Mouse (Mus musculus) hindbrain, embryonic 11.5 days (tissue): ENCODE results near the gene Rbm19. TPM values are rescaled to one million over a fixed set of nuclear protein-coding genes. Genes with fewer than 3 reads are reported as not detected.

Experiments used
- ATAC-seq: fragments of 200-750 bp; cut with Nextera tagmentation; 2 replicates; pipeline ENCODE4 v1.8.0; 2017; ENCODE audit warnings: mild to moderate bottlenecking, moderate TSS enrichment, moderate library complexity; ENCODE audit not compliant: low FRiP score
- DNase-seq: peaks from one replicate; pipeline ENCODE4 v3.0.0-alpha.2; 2015; ENCODE audit warnings: low spot score
- H3K27ac ChIP-seq: fragments of 300-500 bp; sonication (generic); 2 replicates; pipeline ENCODE4 v1.5.1; 2014; ENCODE audit warnings: mild to moderate bottlenecking, low read depth, low read length
- H3K27me3 ChIP-seq: fragments of 300-500 bp; sonication (generic); 2 replicates; pipeline ENCODE4 v1.6.1; 2014; ENCODE audit warnings: mild to moderate bottlenecking, low read length, moderate library complexity, mixed read lengths; ENCODE audit not compliant: control insufficient read depth, insufficient read depth
- H3K36me3 ChIP-seq: fragments of 300-500 bp; sonication (generic); 2 replicates; pipeline ENCODE4 v1.6.1; 2014; ENCODE audit warnings: mild to moderate bottlenecking, low read length, moderate library complexity, mixed read lengths; ENCODE audit not compliant: control insufficient read depth, insufficient read depth
- H3K4me1 ChIP-seq: fragments of 300-500 bp; sonication (generic); replicated peaks from 2 replicates; pipeline ENCODE4 v1.6.1; 2014; ENCODE audit warnings: low read length, mixed read lengths; ENCODE audit not compliant: control insufficient read depth, insufficient read depth
- H3K4me2 ChIP-seq: fragments of 300-500 bp; sonication (generic); replicated peaks from 2 replicates; pipeline ENCODE4 v1.6.1; 2014; ENCODE audit warnings: mild to moderate bottlenecking, low read depth, low read length
- H3K4me3 ChIP-seq: fragments of 300-500 bp; sonication (generic); 2 replicates; pipeline ENCODE4 v1.5.1; 2014; ENCODE audit warnings: low read depth, low read length
- H3K9ac ChIP-seq: fragments of 300-500 bp; sonication (generic); 2 replicates; pipeline ENCODE4 v1.6.1; 2014; ENCODE audit warnings: low read depth, low read length
- H3K9me3 ChIP-seq: fragments of 300-500 bp; sonication (generic); 2 replicates; pipeline ENCODE4 v1.6.1; 2016; ENCODE audit warnings: low read length; ENCODE audit not compliant: control insufficient read depth
- WGBS: fragments of 180-500 bp; shearing (Covaris S2); extraction: QIAGEN DNeasy Blood & Tissue Kit; methylation state at CpG from one replicate; pipeline ENCODE4 v1.1.7; 2014; 5-methylcytosine and 5-hydroxymethylcytosine counted together
- polyA plus RNA-seq: library from polyadenylated mRNA; unstranded; fragments of >200 nt; fragmentation: Nextera tagmentation; extraction: Ambion mirVana; gene quantifications from 2 replicates; pipeline ENCODE4 v1.2.1, GENCODE M21; 2014

Gene Rbm19
- polyA plus RNA-seq, 1 experiment from 2014 or later = 28.7 TPM

DNA sequence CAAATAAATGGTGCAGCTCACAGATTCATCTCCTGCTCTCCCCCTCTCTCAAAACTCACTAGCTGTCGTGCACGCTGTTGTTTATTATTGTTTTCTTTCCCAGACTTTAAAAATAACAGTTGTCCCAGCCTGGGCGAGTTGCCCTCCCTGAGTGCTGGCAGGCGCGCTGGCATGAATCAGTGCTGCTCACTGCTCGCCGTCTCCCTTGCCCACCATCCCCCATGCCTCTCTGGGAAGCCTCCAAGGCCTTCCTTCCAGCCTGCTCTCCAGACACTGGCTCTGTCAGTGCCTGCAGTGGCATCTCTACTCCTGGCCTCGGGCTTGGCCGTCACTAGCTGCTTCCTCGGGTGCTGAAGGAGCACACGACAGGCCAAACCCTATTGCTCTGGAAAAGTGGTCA is 48.2 kb downstream of the Rbm19 start:
- ATAC-seq (no peak), DNase-seq (no peak)
- no peak overlapping the region for H3K27ac ChIP-seq
- H3K9me3 ChIP-seq = no peaks in the 10 kb centered on the region
- no peaks in the 10 kb centered on the region for H3K36me3 ChIP-seq
- no peak overlapping the region for H3K4me3 ChIP-seq
- H3K4me1 ChIP-seq = no peaks in the 10 kb centered on the region
- 75% methylated on average over 11 of the region's 11 CpGs for WGBS
- H3K4me2 ChIP-seq = no peak overlapping the region
- no peaks in the 10 kb centered on the region for H3K27me3 ChIP-seq
- no peak overlapping the region for H3K9ac ChIP-seq

GRCm38 (mm10) chr5:120165061-120165942 is 49.0 kb downstream of the Rbm19 start:
- Histone ChIP-seq H3K4me2 (no peak overlapping the region), H3K36me3 (no peaks in the 10 kb centered on the region), H3K9ac (no peak overlapping the region), H3K27ac (no peak overlapping the region), H3K27me3 (no peaks in the 10 kb centered on the region), H3K4me3 (no peak overlapping the region), H3K9me3 (no peaks in the 10 kb centered on the region), H3K4me1 (no peaks in the 10 kb centered on the region)
- DNase-seq (no peak), ATAC-seq (no peak)
- WGBS = 59% methylated on average over 9 of the region's 9 CpGs

DNA sequence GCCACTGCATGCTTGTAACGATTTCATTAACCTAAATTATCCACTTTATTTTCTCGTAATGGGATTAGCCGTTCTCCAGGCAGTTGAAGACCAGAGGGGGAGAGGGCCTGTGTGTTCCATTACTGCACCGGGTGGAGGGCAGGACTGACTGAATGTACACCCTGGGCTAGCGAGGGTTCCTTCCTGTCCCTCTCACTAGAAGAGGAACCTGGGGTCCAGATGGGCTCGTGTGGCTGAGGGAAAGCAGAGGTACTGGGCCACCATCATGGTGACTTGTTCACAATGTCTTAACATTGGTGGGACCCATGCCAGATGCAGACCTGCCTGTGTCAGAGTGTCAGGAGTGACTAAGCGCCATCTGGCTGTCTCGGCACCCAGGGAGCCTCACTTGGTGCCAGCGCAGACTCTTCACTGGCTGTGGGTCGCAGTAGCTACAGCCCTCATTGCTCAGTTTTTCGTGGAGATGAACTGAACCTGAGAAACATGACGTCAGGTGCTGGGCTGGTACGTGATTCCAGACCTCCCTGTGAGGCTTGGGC is 51.6 kb downstream of the Rbm19 start:
- DNase-seq = no peak
- H3K4me1 ChIP-seq = no peaks in the 10 kb centered on the region; the same call in none of the 2 replicates
- H3K27me3 ChIP-seq = no peaks in the 10 kb centered on the region
- H3K36me3 ChIP-seq = no peaks in the 10 kb centered on the region
- no peak overlapping the region for H3K4me2 ChIP-seq
- no peak overlapping the region for H3K4me3 ChIP-seq
- no peaks in the 10 kb centered on the region for H3K9me3 ChIP-seq
- H3K9ac ChIP-seq = no peak overlapping the region
- ATAC-seq = no peak
- 84% methylated on average over 13 of the region's 13 CpGs for WGBS
- H3K27ac ChIP-seq = no peak overlapping the region

DNA sequence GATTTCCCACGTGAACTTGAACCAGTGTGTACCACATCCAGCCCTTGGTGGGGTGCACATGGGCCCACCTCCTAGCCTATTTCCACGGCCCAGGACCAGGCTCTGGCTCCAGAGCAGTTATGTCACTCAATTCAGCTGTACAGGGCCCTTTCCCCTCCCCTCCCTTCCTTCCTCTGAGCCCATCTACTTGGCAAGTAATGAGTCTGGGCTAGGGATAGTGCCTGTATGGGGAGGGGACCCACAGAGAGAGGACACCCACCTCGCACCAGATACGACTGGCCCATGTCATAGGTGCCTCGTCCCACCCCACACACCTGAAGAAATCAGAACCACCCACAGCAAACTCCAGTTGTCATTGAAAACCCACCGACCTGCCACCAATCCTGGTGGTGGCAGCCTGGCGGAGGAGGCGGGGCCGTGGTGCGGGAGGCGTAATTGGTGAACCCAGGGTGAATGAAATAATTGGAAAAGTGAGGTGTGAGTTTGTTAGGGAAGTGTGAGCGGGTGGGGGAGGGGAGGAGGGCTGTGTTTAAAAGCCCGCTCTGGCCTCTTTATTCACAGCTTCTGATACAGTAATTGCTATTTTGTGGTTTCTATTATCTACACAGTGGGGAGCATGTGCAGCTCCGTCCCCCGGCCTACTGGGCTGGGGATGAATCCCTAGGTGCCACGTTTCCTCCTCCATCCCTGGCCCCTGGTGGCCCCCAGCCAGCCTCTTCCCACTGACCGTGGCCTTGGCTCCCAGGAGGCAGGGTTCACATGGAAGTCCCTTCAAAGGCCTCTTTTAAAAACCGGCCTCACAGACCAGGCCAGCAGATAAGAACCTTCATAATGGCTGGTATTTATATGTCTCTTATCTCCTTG is 55.8 kb downstream of the Rbm19 start:
- Histone ChIP-seq H3K27me3 (no peaks in the 10 kb centered on the region), H3K9me3 (no peaks in the 10 kb centered on the region), H3K27ac (0 out of 2 replicates have a peak overlapping the region, but pooled peaks have one; percentile 11), H3K36me3 (no peaks in the 10 kb centered on the region), H3K9ac (no peak overlapping the region), H3K4me3 (no peak overlapping the region), H3K4me2 (no peak overlapping the region), H3K4me1 (no peaks in the 10 kb centered on the region; the same call in none of the 2 replicates)
- 61% methylated on average over 18 of the region's 18 CpGs for WGBS
- DNase-seq (peak; percentile 19), ATAC-seq (no peak)

GRCm38 (mm10) chr5:120172729-120173101 is 56.5 kb downstream of the Rbm19 start:
- H3K4me3 ChIP-seq = no peak overlapping the region
- 66% methylated on average over 8 of the region's 8 CpGs for WGBS
- no peaks in the 10 kb centered on the region for H3K9me3 ChIP-seq
- no peaks in the 10 kb centered on the region; the same call in none of the 2 replicates for H3K4me1 ChIP-seq
- no peak overlapping the region for H3K9ac ChIP-seq
- no peak for ATAC-seq
- no peaks in the 10 kb centered on the region for H3K27me3 ChIP-seq
- DNase-seq = no peak
- no peaks in the 10 kb centered on the region for H3K36me3 ChIP-seq
- no peak overlapping the region for H3K27ac ChIP-seq
- no peak overlapping the region for H3K4me2 ChIP-seq

- no peaks in the 10 kb centered on the region for H3K36me3 ChIP-seq
- peak overlapping the region; percentile 30; the same call in 1 of the 2 replicates for H3K27ac ChIP-seq
- H3K4me1 ChIP-seq = no peaks in the 10 kb centered on the region; the same call in none of the 2 replicates
- no peak overlapping the region for H3K4me2 ChIP-seq
- H3K9ac ChIP-seq = no peak overlapping the region
- H3K9me3 ChIP-seq = no peaks in the 10 kb centered on the region
- no peaks in the 10 kb centered on the region for H3K27me3 ChIP-seq
- 71% methylated on average over 7 of the region's 7 CpGs for WGBS
- no peak for ATAC-seq
- H3K4me3 ChIP-seq = no peak overlapping the region
- DNase-seq = peak; percentile 21
Measured at GRCm38 (mm10) chr5:120174317-120174716, 58.1 kb downstream of the Rbm19 start.

- ATAC-seq (no peak), DNase-seq (no peak)
- Histone ChIP-seq H3K36me3 (no peaks in the 10 kb centered on the region), H3K4me2 (no peak overlapping the region), H3K4me3 (no peak overlapping the region), H3K4me1 (no peaks in the 10 kb centered on the region; the same call in none of the 2 replicates), H3K27me3 (no peaks in the 10 kb centered on the region), H3K9me3 (no peaks in the 10 kb centered on the region), H3K27ac (no peak overlapping the region), H3K9ac (no peak overlapping the region)
- WGBS = 93% methylated on average over 8 of the region's 8 CpGs
Measured at GRCm38 (mm10) chr5:120175217-120175616, 59.0 kb downstream of the Rbm19 start.

GRCm38 (mm10) chr5:120176246-120177065 is 60.2 kb downstream of the Rbm19 start:
- Histone ChIP-seq H3K27me3 (no peaks in the 10 kb centered on the region), H3K4me1 (no peaks in the 10 kb centered on the region; the same call in none of the 2 replicates), H3K4me3 (no peak overlapping the region), H3K4me2 (no peak overlapping the region), H3K9me3 (no peaks in the 10 kb centered on the region), H3K27ac (no peak overlapping the region), H3K9ac (no peak overlapping the region), H3K36me3 (no peaks in the 10 kb centered on the region)
- ATAC-seq (no peak), DNase-seq (no peak)
- WGBS = 92% methylated on average over 13 of the region's 13 CpGs
